Mouse (Mus musculus) CH12.LX (cell line): ENCODE measurements around the gene Impg1. TPM values are rescaled to one million over a fixed set of nuclear protein-coding genes. Genes with fewer than 3 reads are reported as not detected.

Experiments
- DNase-seq: peaks from one replicate; pipeline ENCODE4 v3.0.0-alpha.2; 2013; ENCODE audit errors: extremely low read depth
- H3K27ac ChIP-seq: 2 replicates; pipeline ENCODE4 v1.5.1; 2012; ENCODE audit warnings: low read depth, mild to moderate bottlenecking, control low read depth, moderate library complexity; ENCODE audit not compliant: insufficient read depth
- H3K27me3 ChIP-seq: replicated peaks from 2 replicates; pipeline ENCODE3; 2012; ENCODE audit warnings: inconsistent platforms
- H3K36me3 ChIP-seq, 2 experiments: replicated peaks in 1 of 2; 2 replicates each; pipeline versions ENCODE3 to v1.6.1; 2012; ENCODE audit warnings: inconsistent platforms in 1 of 2, low read length in 1 of 2, mild to moderate bottlenecking in 1 of 2, mixed read lengths in 1 of 2, moderate library complexity in 1 of 2; ENCODE audit not compliant: control insufficient read depth in 1 of 2, insufficient read depth in 1 of 2
- H3K4me1 ChIP-seq, 2 experiments: 2 replicates each; pipeline ENCODE4 v1.6.1; 2012; ENCODE audit warnings: inconsistent platforms in 1 of 2, moderate library complexity in 1 of 2; ENCODE audit not compliant: insufficient read depth in 2 of 2, control insufficient read depth in 1 of 2
- H3K4me2 ChIP-seq: 2 replicates; pipeline ENCODE4 v1.6.1; 2012; ENCODE audit warnings: low read depth, mild to moderate bottlenecking, control low read depth; ENCODE audit not compliant: poor library complexity, insufficient read depth, severe bottlenecking
- H3K4me3 ChIP-seq, 3 experiments: fragments of 150-350 bp in 1 of 3; sonication (generic) in 1 of 3; replicated peaks in 1 of 3; 2 replicates each; pipeline versions ENCODE3 to v1.5.1; 2011 to 2012; ENCODE audit warnings: low read depth in 2 of 3, low read length in 2 of 3, mild to moderate bottlenecking in 2 of 3, moderate library complexity in 2 of 3, control low read depth in 1 of 3, improper control_type of control experiment in 1 of 3, inconsistent platforms in 1 of 3, mixed read lengths in 1 of 3; ENCODE audit not compliant: poor library complexity in 1 of 3
- H3K79me2 ChIP-seq: replicated peaks from 2 replicates; pipeline ENCODE4 v1.6.1; 2012; ENCODE audit warnings: mild to moderate bottlenecking, moderate library complexity; ENCODE audit not compliant: control insufficient read depth, poor library complexity, insufficient read depth, severe bottlenecking; ENCODE audit errors: extremely low read depth
- H3K9ac ChIP-seq: 2 replicates; pipeline ENCODE4 v1.6.1; 2012; ENCODE audit warnings: low read depth, mild to moderate bottlenecking, control low read depth, moderate library complexity; ENCODE audit not compliant: insufficient read depth
- H3K9me3 ChIP-seq: replicated peaks from 2 replicates; pipeline ENCODE3; 2012; ENCODE audit warnings: low read length, inconsistent platforms, mixed read lengths
- BHLHE40 ChIP-seq: IDR thresholded peaks from 2 replicates; pipeline ENCODE4 v1.6.1; 2011; ENCODE audit warnings: mild to moderate bottlenecking, low read depth, low read length, improper control_type of control experiment
- CHD2 ChIP-seq: IDR thresholded peaks from 2 replicates; pipeline ENCODE4 v1.6.1; 2011; ENCODE audit warnings: low read length, improper control_type of control experiment
- E2F4 ChIP-seq: IDR thresholded peaks from 2 replicates; pipeline ENCODE4 v1.6.1; 2011; ENCODE audit warnings: low read depth, low read length, improper control_type of control experiment; ENCODE audit not compliant: insufficient replicate concordance
- ELF1 ChIP-seq: IDR thresholded peaks from 2 replicates; pipeline ENCODE4 v1.6.1; 2014; ENCODE audit warnings: low read depth, mild to moderate bottlenecking, inconsistent platforms, low read length, improper control_type of control experiment
- ETS1 ChIP-seq: conservative IDR thresholded peaks from 2 replicates; pipeline ENCODE4 v1.6.1; 2012; ENCODE audit warnings: low read depth, mild to moderate bottlenecking, inconsistent platforms, low read length, improper control_type of control experiment, moderate library complexity
- HCFC1 ChIP-seq: IDR thresholded peaks from 2 replicates; pipeline ENCODE4 v1.6.1; 2012; ENCODE audit warnings: low read depth, mild to moderate bottlenecking, inconsistent platforms, low read length, improper control_type of control experiment
- IRF4 ChIP-seq: IDR thresholded peaks from 2 replicates; pipeline ENCODE4 v1.6.1; 2014; ENCODE audit warnings: low read depth, mild to moderate bottlenecking, inconsistent platforms, low read length, improper control_type of control experiment
- JUN ChIP-seq: IDR thresholded peaks from 2 replicates; pipeline ENCODE4 v1.6.1; 2011; ENCODE audit warnings: low read depth, mild to moderate bottlenecking, low read length, improper control_type of control experiment, moderate library complexity; ENCODE audit not compliant: insufficient read depth
- MAFK ChIP-seq: IDR thresholded peaks from 2 replicates; pipeline ENCODE4 v1.6.1; 2011; ENCODE audit warnings: low read length, improper control_type of control experiment; ENCODE audit not compliant: insufficient replicate concordance
- MXI1 ChIP-seq: IDR thresholded peaks from 2 replicates; pipeline ENCODE4 v1.6.1; 2011; ENCODE audit warnings: mild to moderate bottlenecking, low read depth, low read length, improper control_type of control experiment
- MYC ChIP-seq: IDR thresholded peaks from 2 replicates; pipeline ENCODE4 v1.6.1; 2011; ENCODE audit warnings: low read depth, mild to moderate bottlenecking, improper control_type of control experiment, low read length
- NRF1 ChIP-seq: IDR thresholded peaks from 2 replicates; pipeline ENCODE4 v1.6.1; 2014; ENCODE audit warnings: low read depth, mild to moderate bottlenecking, inconsistent platforms, low read length, improper control_type of control experiment, moderate library complexity
- POLR2A ChIP-seq: IDR thresholded peaks from 2 replicates; pipeline ENCODE4 v1.6.1; 2011; ENCODE audit warnings: low read depth, mild to moderate bottlenecking, improper control_type of control experiment, low read length
- RAD21 ChIP-seq: IDR thresholded peaks from 2 replicates; pipeline ENCODE4 v1.6.1; 2011; ENCODE audit warnings: low read depth, mild to moderate bottlenecking, low read length, improper control_type of control experiment, moderate library complexity
- TBP ChIP-seq: conservative IDR thresholded peaks from 2 replicates; pipeline ENCODE4 v1.6.1; 2011; ENCODE audit warnings: low read depth, low read length, improper control_type of control experiment
- USF1 ChIP-seq: IDR thresholded peaks from 2 replicates; pipeline ENCODE4 v1.6.1; 2014; ENCODE audit warnings: low read depth, mild to moderate bottlenecking, inconsistent platforms, low read length, improper control_type of control experiment
- ZC3H11A ChIP-seq: IDR thresholded peaks from 2 replicates; pipeline ENCODE4 v1.6.1; 2012; ENCODE audit warnings: low read depth, mild to moderate bottlenecking, inconsistent platforms, low read length, improper control_type of control experiment
- ZMIZ1 ChIP-seq: IDR thresholded peaks from 2 replicates; pipeline ENCODE4 v1.6.1; 2012; ENCODE audit warnings: low read depth, mild to moderate bottlenecking, inconsistent platforms, low read length, improper control_type of control experiment
- ZNF384 ChIP-seq: IDR thresholded peaks from 2 replicates; pipeline ENCODE4 v1.6.1; 2012; ENCODE audit warnings: low read depth, low read length, improper control_type of control experiment, inconsistent platforms
- dilution Hi-C: fragments of 300-500 bp; cut with MboI; formaldehyde crosslinking; loops from 2 replicates; pipeline ENCODE4 v1.14.3; 2020; ENCODE audit warnings: low sequenced_read_pairs; ENCODE audit not compliant: extremely low pct_unique_long_range_greater_than_20kb, extremely low pct_ligation_motif_present
- in situ Hi-C: fragments of 300-500 bp; cut with MboI; formaldehyde crosslinking; loops from 3 replicates; pipeline ENCODE4 v1.14.3; 2019; ENCODE audit warnings: low sequenced_read_pairs, low pct_ligation_motif_present, low pct_unique_long_range_greater_than_20kb, mixed read lengths
- polyA plus RNA-seq: library from polyadenylated mRNA; unstranded; fragments of >175 nt; gene quantifications from 2 replicates; pipeline ENCODE4 v1.2.1, GENCODE M21; 2012; ENCODE audit warnings: low read depth; ENCODE audit not compliant: insufficient read length
- total RNA-seq, 2 experiments: library from RNA; depleted of rRNA; stranded (reverse); fragments of 300-350 nt in 1 of 2; fragments of >200 nt in 1 of 2; gene quantifications; 2 replicates each; pipeline ENCODE4 v1.2.3; 2012 to 2014

The Impg1 gene
- total and polyA plus RNA-seq, 3 experiments = 0.13 to 0.90 (median 0.42) TPM

- peaks cover 3% of the 10 kb centered on the region for H3K9me3 ChIP-seq
- no peak overlapping the region for H3K27ac ChIP-seq
- DNase-seq = no peak
- no peak overlapping the region for H3K4me2 ChIP-seq
- peaks cover 0 to 6% of the 10 kb centered on the region in 2 experiments; a peak in 1 of 4 replicates for H3K4me1 ChIP-seq
- H3K79me2 ChIP-seq = no peaks in the 10 kb centered on the region
- H3K9ac ChIP-seq = no peak overlapping the region
- no peaks in the 10 kb centered on the region for H3K27me3 ChIP-seq
- H3K4me3 ChIP-seq = no peak overlapping the region
- H3K36me3 ChIP-seq = peaks cover 0 to 2% of the 10 kb centered on the region in 2 experiments
- TF ChIP-seq MAFK (peak; percentile 79), E2F4 (no peak)
- in situ Hi-C loops = loop anchor here (25.0 kb wide), 1 partner anchor 1321 kb away; the partner anchor contains the start of gene Htr1b
- dilution Hi-C loops = no loop called here
Observed at GRCm38 (mm10) chr9:80315922-80316321, 149.4 kb downstream of the Impg1 start.

GRCm38 (mm10) chr9:80313610-80314009, 151.7 kb downstream of the Impg1 start:
- TF ChIP-seq POLR2A (no peak), TBP (no peak), HCFC1 (no peak), JUN (no peak), RAD21 (no peak), MXI1 (no peak), NRF1 (no peak), ETS1 (no peak), USF1 (no peak)
- no peaks in the 10 kb centered on the region for H3K79me2 ChIP-seq
- peaks cover 0 to 12% of the 10 kb centered on the region in 2 experiments for H3K36me3 ChIP-seq
- H3K4me1 ChIP-seq = peaks cover 0 to 6% of the 10 kb centered on the region in 2 experiments; a peak in 1 of 4 replicates
- H3K4me2 ChIP-seq = no peak overlapping the region
- in situ Hi-C loops (loop anchor here (25.0 kb wide), 1 partner anchor 1324 kb away; the partner anchor contains the start of gene Htr1b), dilution Hi-C loops (no loop called here)
- H3K27me3 ChIP-seq = no peaks in the 10 kb centered on the region
- no peak overlapping the region for H3K27ac ChIP-seq
- peaks cover 3% of the 10 kb centered on the region for H3K9me3 ChIP-seq
- no peak overlapping the region for H3K4me3 ChIP-seq
- no peak overlapping the region for H3K9ac ChIP-seq
- no peak for DNase-seq

GRCm38 (mm10) chr9:80307629-80308028, 157.7 kb downstream of the Impg1 start:
- Histone ChIP-seq H3K79me2 (no peaks in the 10 kb centered on the region), H3K4me3 (no peak overlapping the region), H3K4me2 (no peak overlapping the region), H3K27me3 (no peaks in the 10 kb centered on the region), H3K36me3 (peaks cover 0 to 37% of the 10 kb centered on the region in 2 experiments), H3K4me1 (no peaks in the 10 kb centered on the region; a peak in 1 of 4 replicates), H3K9me3 (no peaks in the 10 kb centered on the region), H3K27ac (no peak overlapping the region), H3K9ac (no peak overlapping the region)
- DNase-seq = no peak
- dilution Hi-C loops (no loop called here), in situ Hi-C loops (loop anchor here (25.0 kb wide), 1 partner anchor 1330 kb away; the partner anchor contains the start of gene Htr1b)
- no peak for TF ChIP-seq ZC3H11A
- TF ChIP-seq ZNF384 = no peak
- no peak for TF ChIP-seq HCFC1
- no peak for TF ChIP-seq JUN
- no peak for TF ChIP-seq NRF1
- no peak for TF ChIP-seq BHLHE40
- no peak for TF ChIP-seq ETS1
- TF ChIP-seq E2F4 = no peak
- TF ChIP-seq MXI1 = no peak
- no peak for TF ChIP-seq MAFK
- TF ChIP-seq ZMIZ1 = no peak
- TF ChIP-seq IRF4 = no peak
- TF ChIP-seq CHD2 = no peak
- no peak for TF ChIP-seq POLR2A
- TF ChIP-seq MYC = no peak
- TF ChIP-seq ELF1 = no peak
